Mouse (Mus musculus) cerebellum, postnatal 36 days (tissue): ENCODE data around the gene Fbxl2.

ENCODE experiments used
- DNase-seq, 2 experiments: peaks; one replicate each; pipeline ENCODE4 v3.0.0; 2021 to 2022; ENCODE audit warnings: mixed read lengths in 2 of 2

Fbxl2 gene

DNA sequence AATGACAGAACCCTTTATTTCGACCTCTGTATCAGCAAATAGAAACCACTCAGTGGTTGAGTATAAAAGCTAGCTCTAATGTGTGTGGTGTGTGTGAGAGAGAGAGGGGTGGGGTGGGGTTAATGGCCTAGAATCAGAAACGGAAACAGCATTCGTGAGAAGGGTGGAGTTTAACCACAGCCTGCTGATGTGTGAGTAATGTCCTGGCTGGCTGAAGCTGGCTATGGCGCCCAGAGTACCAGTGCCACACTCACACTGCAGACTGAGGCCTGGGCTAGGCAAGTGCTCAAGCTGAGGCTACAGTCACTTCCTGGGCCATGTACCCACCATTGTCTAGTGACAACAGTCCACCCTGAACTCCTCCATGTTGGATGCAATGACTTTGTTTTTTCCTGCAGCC is 29.6 kb downstream of the Fbxl2 start:
- no peak for DNase-seq

DNA sequence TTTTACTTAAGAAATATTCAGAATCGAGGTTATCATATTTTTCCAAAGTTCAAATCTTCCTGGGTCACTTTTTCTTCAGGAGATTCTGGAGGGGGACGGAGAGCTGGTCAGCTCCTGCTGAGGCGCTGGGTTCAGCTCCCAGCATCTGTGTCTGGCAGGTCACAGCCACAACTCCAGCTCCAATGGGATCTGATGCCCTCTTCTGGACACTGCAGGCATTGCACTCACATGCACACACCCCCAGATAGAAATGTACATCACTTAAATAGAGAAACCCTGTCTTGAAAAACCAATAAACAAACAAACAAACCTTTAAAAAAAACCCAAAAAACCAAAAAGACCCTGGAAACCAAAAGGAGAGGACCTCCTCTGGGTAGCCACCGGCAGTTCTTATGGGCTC is 30.3 kb downstream of the Fbxl2 start:
- DNase-seq = no peak

DNA sequence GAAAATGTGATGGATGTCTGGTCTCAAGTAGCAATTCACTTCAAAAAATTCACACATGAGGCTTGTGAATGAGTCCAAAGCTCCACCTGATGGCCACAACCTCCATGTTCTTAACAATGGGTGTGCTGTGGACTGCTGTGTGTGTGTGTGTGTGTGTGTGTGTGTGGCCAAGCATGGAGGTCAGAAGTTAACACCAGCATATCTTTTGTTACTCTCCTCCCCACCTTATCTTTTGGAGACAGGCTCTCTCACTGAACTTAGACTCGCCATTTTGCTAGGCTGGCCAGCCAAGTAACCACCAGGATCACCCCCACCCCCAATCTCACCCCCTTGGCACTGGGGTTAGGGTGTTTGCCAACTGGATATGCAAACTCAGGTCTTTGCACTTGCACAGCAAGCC is 32.0 kb downstream of the Fbxl2 start:
- no peak for DNase-seq

DNA sequence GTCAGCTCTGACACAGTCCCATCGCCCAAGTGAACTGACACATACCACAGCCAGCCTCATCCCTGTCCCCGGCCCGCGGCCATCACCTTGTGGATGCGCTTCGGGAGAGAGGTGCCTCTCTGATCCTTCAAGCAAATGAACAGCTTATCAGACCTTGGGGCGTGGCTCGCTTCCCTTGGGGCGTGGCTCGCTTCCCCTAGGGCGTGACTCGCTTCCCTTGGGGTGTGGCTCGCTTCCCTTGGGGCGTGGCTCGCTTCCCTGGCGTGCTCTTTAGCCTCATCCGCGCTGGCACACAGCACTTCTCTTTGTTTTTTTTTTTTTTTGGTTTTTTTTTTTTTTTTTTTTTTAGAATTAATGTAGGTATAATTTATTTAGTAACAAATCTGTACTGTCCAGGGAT is 34.8 kb downstream of the Fbxl2 start:
- DNase-seq = no peak

DNA sequence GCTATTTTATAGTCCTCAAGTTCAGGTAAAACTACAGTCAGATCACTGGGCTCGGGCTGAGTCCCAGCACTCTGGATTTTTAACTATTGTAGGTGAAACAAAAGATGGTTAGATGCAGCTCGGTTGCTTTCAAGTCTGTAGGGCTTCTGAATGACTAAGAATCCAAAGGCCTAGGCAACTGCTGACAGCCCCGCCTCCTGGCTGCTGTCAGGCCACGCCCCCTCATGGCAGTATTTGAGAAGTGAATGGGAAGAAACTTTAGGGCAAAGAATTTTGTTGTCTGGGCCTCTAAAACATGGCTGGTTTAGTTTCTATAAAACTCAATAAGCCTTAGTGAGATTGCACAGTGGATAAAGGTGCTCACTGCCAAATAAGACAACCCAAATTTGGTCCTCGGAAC is 36.5 kb downstream of the Fbxl2 start:
- DNase-seq = no peak

DNA sequence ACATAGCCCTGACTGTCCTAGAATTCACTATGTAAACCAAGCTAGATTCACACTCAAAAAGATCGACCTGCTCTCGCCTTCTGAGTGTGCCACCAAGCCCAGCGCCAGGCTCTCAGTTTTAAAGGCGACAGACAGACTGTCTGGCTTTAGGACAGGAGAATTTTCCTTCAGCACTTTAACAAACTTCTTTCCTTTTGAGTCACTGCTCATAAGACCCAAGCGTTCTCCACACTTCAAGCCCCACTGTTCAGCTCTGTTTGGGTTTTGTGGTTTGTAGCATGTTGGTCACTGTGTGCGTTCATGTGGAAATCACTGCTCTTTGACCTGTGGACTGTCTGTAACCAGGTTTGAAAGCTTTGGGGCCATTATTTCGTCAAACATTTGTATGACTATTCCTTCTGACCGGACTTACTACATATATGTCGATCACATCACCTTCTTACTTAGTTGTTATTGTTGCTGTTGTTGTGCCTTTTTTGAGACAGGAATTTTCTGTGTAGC is 38.1 kb downstream of the Fbxl2 start:
- DNase-seq = no peak

DNA sequence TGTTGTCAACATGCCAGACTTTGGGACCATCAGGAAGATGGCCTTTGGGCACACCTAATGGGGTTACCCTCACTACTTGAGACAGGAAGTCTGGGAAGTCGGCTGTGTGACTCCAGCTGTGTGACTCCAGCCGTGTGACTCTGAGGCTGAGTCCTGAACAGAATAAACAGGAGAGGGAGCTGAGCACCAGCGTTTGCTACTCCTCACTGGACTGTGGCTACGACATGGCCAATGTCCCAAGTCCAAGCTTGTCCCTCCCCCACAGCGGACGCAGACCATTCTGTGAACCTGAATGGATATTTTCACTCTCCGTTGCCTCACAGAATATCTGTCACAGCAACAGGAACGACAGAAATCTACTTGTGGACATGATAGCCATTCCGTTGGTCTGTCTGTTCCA is 39.2 kb downstream of the Fbxl2 start:
- DNase-seq = no peak

DNA sequence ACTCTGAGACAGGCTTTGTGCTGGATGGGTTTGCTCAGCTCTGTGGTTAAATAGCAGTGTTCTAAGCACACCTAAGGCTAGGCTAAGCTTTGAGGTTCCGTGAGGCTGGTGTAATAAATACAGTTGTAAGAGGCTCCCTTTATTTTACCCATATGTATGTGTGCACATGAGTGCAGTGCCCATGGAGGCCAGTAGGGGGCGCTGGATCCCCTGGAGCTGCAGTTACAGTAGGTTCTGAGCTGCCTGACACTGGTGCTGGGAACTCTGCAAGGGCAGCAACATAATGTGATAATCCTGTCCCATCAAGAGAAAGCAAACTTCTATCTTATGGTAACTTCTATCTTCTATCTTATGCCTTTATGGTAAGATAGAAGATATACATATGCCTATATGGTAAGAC is 47.7 kb downstream of the Fbxl2 start:
- DNase-seq = no peak

DNA sequence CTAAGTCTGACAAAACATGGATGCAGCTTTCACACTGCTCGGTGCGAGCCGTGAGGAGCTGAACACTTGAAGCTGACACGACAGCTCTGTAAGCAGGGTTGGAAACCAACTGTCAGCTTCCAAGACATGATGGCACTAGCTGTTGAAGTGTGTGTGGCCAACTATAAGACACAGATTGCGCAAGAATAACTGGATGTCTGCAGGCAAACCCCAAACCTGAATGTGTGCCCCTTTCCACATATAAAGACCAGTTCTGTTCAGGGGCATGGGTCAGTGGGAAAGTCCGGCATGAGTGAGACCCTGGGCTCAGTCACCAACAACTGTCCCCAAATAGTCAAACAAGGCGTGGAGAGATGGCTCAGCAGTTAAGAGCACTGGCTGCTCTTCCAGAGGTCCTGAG is 53.2 kb downstream of the Fbxl2 start:
- DNase-seq = no peak

DNA sequence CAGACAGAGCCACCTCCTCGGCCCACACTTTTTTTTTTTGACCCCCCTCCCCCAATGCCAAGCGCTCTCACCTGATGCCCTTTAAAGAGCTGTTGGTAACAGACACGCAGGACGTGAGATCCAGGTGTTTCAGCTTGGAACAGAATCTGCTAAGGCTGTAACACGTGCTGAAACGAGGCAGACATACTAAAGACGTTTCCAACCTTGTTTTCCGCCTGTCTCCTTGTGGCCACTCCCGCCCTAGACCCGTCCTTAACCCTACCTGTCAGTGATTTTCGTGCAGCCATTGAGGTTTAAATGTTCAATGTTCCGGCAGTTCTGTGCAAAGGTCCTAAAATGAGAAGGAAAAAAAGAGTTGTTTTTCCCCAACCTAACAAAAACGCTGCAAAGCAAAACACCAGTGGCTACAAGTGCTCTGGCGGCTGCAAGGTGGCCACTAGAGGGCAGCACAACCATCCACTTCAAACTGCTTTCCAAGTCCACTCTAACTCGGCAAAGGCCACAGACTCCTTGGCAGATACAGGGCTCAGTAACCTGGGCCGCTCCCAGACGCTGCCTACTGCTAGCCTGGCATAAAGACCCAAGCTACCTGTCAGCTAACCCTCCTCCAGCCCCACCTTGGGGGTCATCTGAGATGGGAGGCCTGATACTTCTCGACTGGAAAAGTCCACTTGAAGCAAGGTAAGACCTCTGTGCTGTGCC is 55.3 kb downstream of the Fbxl2 start:
- DNase-seq = peak; percentile 83 to 88

DNA sequence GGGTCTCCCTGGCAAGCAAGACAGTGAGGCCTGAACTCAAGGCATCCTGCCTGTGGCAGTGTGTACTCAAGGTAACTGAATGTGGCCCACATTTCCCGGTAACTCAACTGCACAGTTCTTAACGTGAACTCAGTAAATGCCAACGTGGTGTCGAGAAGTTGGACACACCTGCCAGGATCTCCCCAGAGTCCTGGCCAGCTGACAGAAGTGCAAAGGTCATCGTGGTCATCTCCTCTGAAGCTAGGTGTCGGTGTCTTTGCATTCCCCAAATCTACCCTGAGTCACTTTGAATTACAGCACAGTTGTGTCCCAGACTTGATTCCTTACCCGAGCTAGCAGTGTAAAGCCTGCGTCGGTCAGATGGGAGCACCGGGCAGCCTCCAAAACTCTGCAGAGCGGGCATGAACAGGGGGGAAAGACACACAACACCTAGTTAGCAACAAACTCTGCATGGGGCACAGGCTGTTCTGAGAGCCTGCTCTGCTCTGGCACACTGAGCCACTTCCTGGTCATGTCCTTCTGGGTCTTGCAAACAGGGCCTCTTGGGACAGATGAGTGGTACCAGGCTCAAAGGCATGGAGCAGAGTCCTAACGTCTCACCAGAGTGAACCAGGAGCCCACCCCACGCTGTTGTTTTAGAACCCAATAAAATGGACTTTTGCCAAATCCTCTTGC is 60.9 kb downstream of the Fbxl2 start:
- DNase-seq = no peak

DNA sequence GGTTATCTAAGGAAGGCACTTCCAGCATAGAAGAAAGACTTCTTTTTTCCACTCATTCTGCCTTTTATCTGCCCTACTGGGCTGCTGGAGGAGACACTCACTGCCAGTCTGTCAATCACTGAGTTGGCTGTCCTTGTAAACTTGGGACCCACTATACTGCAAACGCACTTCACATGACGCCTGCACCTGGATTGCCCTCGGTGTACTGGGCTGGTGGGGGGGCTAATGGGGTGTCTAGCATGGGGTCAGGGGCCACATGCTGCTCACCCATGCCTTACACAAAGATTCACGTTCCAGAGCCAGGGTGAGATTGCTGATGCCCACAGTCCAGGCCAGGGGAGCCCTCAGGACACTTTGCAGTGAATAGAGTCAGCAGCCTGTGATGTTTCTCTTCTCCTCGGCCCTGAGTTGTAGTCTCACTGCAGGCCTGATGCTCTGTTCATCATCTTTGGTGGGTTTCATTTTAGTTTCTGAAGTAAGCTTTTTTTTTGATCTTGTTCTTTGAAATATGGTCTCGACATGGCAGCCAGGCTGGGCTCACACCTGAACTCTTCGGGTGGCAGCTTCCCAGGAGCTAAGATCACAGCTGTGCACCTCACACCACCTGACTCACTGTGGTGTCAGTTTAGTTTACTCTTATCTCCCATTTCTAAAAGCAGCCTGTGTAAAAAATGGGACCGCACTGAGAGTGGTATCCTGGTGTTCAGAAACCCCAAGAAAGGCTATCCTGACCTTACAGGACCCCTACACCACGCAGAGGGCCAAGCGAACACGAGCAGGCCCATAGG is 62.9 kb downstream of the Fbxl2 start:
- no peak for DNase-seq

DNA sequence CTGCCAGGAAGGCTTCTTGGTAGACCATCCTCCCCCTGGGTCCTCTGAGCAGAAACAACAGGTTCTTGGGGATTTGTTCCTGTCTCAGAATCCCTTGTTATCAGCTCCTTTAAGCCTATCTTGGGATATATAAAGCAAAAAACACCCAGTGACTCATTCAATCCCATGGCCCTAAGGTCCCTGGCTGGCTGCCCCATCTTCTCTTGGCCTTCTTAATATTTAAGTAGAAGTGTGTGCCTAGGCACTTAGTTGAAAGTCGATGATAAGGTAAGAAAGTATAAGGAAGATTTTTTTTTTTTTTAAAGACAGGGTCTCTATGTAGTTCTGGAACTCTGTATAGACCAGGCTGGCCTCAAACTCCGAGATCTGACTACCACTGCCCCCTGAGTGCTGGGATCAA is 63.5 kb downstream of the Fbxl2 start:
- DNase-seq = no peak

DNA sequence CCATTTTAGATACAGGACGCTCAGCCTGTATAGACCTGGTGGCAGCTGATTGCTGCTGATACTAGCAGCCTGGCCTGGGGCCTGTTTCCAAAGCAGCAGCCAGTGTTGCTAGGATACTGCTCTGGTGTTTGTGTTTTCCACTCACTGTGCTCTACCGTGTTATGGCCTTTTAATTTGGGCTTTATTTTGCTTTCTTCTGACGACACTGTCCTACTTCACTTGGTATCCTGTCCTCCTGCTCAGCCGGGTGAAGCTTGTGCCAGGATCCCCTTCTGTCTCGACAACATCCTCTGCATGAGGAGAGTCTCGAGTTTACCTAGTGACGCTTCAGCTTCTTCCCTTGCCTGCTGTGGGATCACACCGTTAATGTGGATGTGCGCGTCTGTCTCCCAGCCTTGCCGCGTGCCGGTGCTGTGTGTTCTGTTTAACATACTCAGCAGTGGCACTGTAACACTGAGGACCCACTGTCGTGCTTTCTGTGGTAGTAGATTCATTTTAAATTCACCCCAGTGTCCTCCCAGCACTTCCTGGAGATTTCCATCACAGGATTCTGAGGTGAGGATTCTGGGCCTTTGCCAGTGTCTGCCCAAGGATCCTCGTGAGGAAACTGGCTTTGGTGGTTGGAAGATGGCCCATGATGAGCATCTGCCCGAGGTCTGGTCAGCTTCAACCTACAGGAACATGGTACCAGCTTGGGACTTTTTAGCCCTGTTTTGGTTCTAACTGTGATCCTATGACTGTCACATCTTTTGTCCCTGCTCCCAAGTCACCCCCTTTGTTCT is 64.7 kb downstream of the Fbxl2 start:
- DNase-seq = peak in 1 of 2 experiments; percentile 25

DNA sequence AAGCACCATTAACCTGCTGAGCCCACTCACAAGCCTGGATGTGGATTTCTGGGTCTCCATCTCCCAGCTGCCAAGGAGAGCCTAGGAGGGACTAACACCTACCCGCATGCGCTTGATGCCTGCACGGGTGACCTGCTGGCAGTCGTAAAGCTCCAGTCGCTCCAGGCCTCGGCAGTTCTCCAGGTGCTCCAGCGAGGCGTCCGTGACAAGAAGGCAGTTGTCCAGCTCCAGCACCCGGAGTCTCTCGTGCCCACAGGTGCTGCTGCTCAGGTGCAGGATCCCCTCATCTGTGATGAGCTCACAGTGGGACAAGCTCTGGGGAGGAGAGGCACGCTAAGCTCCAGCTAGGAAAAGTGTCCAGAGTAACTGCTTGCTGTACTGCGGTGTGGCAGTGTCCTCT is 66.6 kb downstream of the Fbxl2 start:
- peak; percentile 33 to 51 for DNase-seq

DNA sequence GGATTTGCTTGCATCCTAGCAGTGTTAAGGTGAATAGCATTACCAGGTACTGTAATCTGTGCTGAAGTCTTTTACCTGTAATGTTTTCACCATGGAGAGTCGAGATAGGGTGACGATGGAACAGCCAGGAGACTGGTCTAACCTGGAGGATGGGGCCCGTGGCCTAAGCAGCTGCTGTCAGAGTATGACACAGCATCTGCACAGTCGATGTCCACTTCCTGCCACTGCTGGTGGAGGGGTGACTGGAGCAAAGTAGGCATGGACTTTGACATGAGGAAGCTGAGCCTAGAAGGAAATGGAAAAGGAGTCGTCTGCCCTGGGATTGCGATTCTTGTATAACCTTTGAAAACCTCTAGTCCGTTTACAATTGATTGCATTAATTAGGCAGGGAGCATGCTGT is 67.3 kb downstream of the Fbxl2 start:
- DNase-seq = no peak

DNA sequence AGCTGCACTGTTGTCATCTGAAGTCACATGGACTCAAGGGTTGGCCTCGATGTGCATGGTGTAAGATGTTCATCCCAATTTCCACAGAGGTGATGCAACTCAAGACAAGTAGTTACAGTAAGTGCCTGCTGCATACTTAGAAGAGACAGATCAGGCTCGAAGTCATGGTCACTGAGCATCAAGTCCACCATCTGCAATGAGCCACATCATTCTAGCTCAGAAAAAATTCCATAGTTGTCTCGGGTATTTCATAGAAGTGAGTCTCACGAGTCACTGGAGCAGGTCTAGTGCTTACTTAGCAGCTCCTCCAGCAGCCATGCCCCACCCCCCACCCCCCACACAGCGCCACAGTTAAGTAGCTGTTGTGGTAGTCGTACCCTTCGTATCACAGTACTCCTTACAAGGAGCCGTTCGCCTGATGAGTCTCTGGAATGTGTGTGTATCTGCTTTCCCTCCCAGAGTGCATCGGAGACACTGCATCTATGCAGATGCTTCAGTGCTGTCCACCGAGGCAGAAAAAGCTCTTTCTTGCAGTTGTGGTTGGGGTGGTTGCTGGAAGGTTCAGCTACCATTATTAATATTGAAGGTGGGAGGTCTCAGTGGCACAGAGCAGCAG is 68.7 kb downstream of the Fbxl2 start:
- no peak for DNase-seq

DNA sequence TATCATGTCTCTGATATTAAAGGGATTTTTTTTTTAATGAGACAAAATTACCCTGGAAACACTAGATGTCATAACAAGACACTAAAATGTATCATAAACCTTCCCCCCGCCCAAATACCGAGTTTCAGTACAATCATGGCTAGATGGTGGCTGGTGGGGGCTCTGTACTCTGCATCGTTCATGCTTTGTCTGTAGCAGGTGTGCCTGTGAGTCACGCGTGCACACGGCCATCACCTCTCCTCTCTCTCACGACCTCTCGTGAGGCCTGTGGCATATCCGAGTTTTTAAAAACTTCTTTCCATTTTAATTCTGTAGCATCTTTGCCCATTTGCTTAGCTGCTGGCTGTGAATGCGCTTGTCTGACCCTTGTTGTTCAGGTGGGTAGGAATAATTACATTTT is 69.7 kb downstream of the Fbxl2 start:
- no peak for DNase-seq

DNA sequence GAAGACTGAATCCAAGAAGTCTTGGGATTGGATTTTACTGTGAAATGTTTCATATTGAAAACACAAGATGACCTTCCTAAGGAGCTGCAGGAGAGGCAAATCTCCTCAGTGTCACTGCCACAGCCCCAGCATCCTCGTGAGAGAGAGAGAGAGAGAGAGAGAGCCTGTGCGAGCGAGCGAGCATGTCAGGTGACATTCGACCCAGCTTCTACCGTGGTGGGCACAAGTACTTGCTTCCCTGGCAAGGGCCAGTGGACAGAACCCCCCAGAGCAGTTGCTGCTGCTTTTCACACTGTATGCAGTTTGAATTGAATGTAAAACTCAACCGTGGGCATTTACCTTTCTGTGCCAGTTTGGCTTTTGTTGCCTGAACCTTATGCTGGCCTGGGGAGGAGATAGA is 70.5 kb downstream of the Fbxl2 start:
- no peak for DNase-seq

DNA sequence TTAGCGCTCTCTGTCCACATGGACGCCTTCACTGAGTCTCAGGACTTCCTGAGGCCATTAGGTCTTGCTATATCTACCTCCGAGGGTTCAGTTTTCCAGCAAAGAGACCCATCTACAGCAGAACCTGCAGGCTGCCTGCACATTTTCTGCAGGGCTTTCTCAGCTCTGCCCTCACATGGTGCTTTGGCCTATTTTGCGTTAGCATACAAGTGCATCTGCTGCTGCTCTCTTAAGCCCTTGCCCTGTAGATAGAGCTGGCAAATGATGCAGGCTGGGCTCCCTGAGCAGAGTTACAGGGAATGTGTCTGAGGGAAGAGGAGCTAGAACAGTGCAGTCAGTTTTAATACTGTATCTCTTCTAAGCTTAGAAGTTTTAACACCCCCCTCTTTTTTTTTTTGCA is 71.0 kb downstream of the Fbxl2 start:
- DNase-seq = no peak

DNA sequence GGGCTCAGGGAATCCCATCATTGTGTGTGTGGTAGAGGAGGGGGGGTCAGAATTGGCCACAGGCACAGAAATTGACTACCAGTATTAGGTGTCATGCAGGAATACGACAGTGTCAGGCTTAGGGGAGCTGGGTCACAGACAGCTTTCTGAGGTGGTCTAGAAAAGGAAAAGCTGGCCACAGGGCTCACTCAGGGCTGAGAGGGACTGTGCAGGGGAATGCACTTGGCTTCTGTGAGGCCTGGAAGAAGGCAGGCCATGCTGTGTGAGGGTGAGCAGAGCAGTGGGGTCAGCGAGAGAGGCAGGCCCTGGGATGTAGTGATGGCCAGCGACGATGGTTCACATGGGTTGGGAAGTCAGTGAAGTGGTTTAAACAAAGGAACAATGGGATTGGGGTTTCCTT is 72.1 kb downstream of the Fbxl2 start:
- DNase-seq = no peak

DNA sequence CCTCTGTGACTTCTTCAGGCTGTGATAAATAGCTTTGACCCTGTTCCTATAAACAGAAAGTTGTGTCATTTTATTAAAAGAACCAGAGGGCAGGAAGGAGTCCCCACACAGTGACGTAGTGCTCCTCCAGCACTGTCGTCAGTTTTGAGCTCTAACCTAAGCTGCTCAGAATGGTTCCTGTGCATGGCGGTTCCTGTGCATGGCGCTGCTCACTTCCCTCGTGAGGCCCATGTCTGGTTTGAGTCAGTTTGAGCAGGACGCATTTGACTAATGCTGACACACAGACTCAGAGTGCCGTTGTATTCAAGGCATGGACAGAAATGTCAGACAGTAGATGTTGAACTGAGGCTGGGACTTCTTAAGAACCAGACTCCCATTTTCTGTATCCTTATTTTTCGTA is 74.4 kb downstream of the Fbxl2 start:
- DNase-seq = no peak

DNA sequence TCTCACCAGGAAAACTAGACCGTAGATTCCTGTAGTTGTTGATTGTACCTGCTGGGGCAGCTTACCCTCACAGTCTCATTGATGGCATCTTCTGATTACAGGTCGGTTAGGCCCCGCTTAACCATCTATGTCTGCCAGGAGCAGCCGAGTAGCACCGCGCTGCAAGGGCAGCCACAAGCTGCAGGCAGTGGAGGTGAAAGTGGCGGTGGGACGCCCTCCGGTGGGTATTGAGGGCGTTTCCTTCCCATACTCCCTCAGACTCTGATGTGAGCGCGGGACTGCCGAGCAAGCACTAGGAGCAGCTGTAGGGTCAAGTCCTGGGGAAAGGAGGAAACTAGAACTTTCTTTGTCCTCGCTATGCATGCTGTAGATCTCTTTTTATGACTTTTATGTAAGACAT is 76.0 kb downstream of the Fbxl2 start:
- DNase-seq = no peak
